Mouse (Mus musculus) mature B cell (primary cell): Measurements from ENCODE around the gene Mxra7.
"Not testable (repeated sequence)": the region's sequence is repeated elsewhere in the genome, so short reads cannot be mapped to it uniquely, and the experiment has no call there.

ENCODE experiments used
- in situ Hi-C: fragments of 300-500 bp; cut with MboI; formaldehyde crosslinking; loops from 2 replicates; pipeline ENCODE4 v1.14.3; 2019

Mxra7 gene

GRCm38 (mm10) chr11:116847187-116848085, 19.6 kb upstream of the Mxra7 start:
- in situ Hi-C loops: no loop called here

GRCm38 (mm10) chr11:116846593-116847181, 18.8 kb upstream of the Mxra7 start:
- in situ Hi-C loops: no loop called here

- in situ Hi-C loops: no loop called here
Measured at GRCm38 (mm10) chr11:116843261-116844233, 15.7 kb upstream of the Mxra7 start, which contains the start of the genes Mettl23 and Jmjd6. Gene Mettl23, plus strand, starts transcription at chr11:116843278. Gene Jmjd6, minus strand, starts transcription at chr11:116843449.

GRCm38 (mm10) chr11:116842531-116843260, 14.8 kb upstream of the Mxra7 start:
- in situ Hi-C loops: no loop called here

- in situ Hi-C loops: no loop called here
Measured at GRCm38 (mm10) chr11:116840748-116841147, 12.9 kb upstream of the Mxra7 start.

- in situ Hi-C loops: no loop called here
Measured at GRCm38 (mm10) chr11:116839601-116840000, 11.8 kb upstream of the Mxra7 start.

DNA sequence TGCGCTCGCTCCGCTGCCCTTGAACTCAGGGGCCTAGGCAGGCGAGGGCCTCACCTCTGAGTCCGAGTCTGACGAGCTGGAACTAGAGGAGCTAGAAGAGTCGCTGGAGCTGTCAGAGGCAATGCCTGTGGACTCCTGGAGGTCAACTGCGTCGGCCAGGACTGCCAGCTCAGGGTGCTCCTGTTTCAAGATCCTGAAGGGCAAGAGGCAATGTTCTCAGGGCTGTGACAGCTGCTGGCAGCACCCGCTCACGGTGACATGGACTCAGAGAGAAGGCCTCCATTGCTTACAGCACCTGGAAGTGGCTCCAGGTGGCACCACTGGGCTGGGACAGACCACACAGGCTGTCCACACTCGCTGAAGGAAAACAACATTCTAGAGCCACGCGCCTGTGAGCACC, 11.1 kb upstream of the Mxra7 start:
- in situ Hi-C loops: no loop called here

GRCm38 (mm10) chr11:116837441-116837840, 9.6 kb upstream of the Mxra7 start:
- in situ Hi-C loops: no loop called here

- in situ Hi-C loops: no loop called here
Measured at GRCm38 (mm10) chr11:116836283-116836682, 8.4 kb upstream of the Mxra7 start.

- in situ Hi-C loops: no loop called here
Measured at GRCm38 (mm10) chr11:116834954-116835353, 7.1 kb upstream of the Mxra7 start.

GRCm38 (mm10) chr11:116832172-116832685, 4.4 kb upstream of the Mxra7 start:
- in situ Hi-C loops: no loop called here

DNA sequence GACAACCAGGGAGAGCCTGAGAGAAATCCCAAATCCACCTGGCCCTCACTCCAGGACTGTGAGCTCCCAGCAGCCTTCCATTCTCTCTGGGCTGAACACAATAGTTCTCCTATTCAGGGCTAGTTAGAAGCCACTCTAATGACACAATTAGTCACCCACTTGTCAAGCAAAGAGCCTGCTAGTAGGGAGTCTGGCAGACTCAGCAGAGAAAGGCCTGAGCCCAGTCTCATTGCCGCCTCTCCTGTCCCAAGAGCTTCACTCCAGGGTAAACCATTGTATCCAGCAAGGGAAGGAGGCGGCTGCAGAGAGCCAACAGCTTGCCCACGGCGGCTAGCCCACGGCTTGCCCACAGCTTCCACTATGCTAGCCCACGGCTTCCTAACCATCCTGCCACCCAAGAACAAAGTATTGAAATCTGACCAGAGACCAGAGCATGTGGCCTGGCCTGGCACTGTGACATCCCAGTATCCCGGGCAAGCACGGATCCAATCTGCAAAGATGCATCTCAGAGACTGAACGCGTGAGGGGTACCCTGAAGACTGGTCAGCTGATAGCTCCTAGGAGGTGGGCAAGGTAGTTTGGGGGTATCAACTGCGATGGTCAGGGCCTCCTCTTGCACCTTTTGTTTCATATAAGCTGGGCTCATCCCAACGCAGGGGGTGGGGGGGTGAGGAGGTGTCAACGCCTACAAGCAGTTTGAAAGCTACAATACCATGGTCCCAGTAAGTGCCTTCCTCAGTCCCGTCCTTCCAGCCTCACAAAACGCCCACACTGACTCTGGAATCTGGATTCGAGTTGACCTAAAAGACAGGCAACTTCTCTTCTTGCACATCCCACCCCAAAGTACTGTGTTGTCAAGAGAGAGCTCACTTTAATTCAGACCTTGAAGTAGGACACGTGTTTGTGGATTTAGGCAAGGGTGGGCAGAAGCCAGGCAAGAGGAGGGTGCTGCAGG, 1.0 kb downstream of the Mxra7 start:
- in situ Hi-C loops: no loop called here

GRCm38 (mm10) chr11:116825230-116825629, 2.6 kb downstream of the Mxra7 start:
- in situ Hi-C loops: no loop called here

DNA sequence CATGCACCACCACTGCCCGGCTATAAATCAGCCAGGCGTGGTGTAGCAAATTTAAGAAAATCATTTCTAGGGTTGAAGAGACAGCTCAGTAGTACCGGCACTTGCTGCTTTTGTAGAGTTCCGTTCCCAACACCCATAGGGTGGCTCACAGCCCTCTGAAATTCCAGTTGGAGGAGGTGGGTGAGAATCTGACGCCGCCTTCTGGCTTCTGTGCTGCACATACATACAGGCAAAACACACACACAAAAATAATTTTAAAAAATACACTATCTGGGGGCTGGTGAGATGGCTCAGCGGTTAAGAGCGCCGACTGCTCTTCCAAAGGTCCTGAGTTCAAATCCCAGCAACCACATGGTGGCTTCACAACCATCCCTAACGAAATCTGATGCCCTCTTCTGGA, 4.0 kb downstream of the Mxra7 start:
- in situ Hi-C loops: not testable (repeated sequence)

DNA sequence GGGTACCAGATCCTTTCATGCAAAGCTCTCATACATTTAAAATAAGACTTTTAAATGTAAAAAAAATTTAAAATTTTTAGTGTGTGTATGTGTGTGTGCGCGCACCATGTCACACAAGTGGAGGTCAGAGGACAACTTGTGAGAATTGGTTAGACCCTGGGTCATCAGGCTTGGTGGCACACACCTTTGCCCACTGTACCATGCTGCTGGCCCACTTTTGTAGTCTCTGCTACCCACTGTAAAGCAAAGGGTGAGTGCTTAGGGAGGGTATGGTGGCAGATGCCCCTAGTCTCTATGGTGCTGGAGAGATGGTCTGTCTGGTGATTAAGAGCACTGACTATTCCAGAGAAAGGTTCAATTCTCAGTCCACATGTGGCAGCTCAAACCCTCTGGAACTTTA, 4.6 kb downstream of the Mxra7 start:
- in situ Hi-C loops: no loop called here

- in situ Hi-C loops: no loop called here
Measured at GRCm38 (mm10) chr11:116822626-116823025, 5.2 kb downstream of the Mxra7 start.

DNA sequence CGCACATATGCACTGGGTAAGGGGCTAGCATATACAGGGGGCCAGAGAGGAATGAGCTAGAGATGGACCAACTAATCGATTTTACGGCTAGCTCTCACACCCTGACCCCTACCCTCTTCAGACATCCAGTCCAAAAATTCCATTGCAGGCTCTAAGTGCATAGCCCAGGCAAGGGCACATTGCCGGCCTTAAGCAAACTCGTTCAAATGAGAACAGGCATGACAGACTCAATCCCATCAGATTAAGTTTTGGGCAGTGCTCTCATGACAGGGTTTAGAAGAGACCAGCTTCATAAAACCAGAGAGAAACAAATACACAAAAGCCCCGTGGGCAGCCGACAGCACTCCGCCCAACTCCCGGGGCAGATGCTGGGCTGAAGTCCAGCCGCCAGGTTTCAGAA, 5.6 kb downstream of the Mxra7 start:
- in situ Hi-C loops: no loop called here

GRCm38 (mm10) chr11:116821057-116821940, 6.5 kb downstream of the Mxra7 start:
- in situ Hi-C loops: no loop called here
